Mouse (Mus musculus) MEL (cell line): Measurements from ENCODE around the gene Lancl2. TPM values are rescaled to one million over a fixed set of nuclear protein-coding genes. Genes with fewer than 3 reads are reported as not detected.

Experiments
- DNase-seq: peaks from one replicate; pipeline ENCODE4 v3.0.0; 2011; ENCODE audit warnings: low read depth, low spot score
- H3K27ac ChIP-seq: 2 replicates; pipeline ENCODE4 v1.5.1; 2012; ENCODE audit warnings: low read depth, mild to moderate bottlenecking, control low read depth, low read length, moderate library complexity; ENCODE audit not compliant: control insufficient read depth
- H3K27me3 ChIP-seq, 2 experiments: fragments of 150-350 bp in 1 of 2; sonication (generic) in 1 of 2; 2 replicates each; pipeline ENCODE4 v1.6.1; 2012; ENCODE audit warnings: low read length in 2 of 2, mild to moderate bottlenecking in 2 of 2, improper control_type of control experiment in 1 of 2, moderate library complexity in 1 of 2; ENCODE audit not compliant: insufficient read depth in 2 of 2, control insufficient read depth in 1 of 2
- H3K36me3 ChIP-seq, 2 experiments: 2 replicates each; pipeline ENCODE4 v1.6.1; 2012 to 2014; ENCODE audit warnings: low read length in 2 of 2, improper control_type of control experiment in 1 of 2, inconsistent platforms in 1 of 2, mild to moderate bottlenecking in 1 of 2; ENCODE audit not compliant: insufficient read depth in 2 of 2, control insufficient read depth in 1 of 2
- H3K4me1 ChIP-seq, 2 experiments: fragments of 150-350 bp in 1 of 2; sonication (generic) in 1 of 2; 2 replicates each; pipeline ENCODE4 v1.6.1; 2012; ENCODE audit warnings: low read length in 2 of 2, improper control_type of control experiment in 1 of 2, mild to moderate bottlenecking in 1 of 2; ENCODE audit not compliant: insufficient read depth in 2 of 2, control insufficient read depth in 1 of 2
- H3K4me3 ChIP-seq, 2 experiments: fragments of 150-350 bp in 1 of 2; sonication (generic) in 1 of 2; 2 replicates each; pipeline ENCODE4 v1.5.1; 2012; ENCODE audit warnings: low read depth in 2 of 2, low read length in 2 of 2, mild to moderate bottlenecking in 2 of 2, moderate library complexity in 2 of 2, control low read depth in 1 of 2, improper control_type of control experiment in 1 of 2; ENCODE audit not compliant: control insufficient read depth in 1 of 2, insufficient read depth in 1 of 2
- H3K79me2 ChIP-seq: 2 replicates; pipeline ENCODE4 v1.6.1; 2012; ENCODE audit warnings: mild to moderate bottlenecking, low read length, moderate library complexity; ENCODE audit not compliant: control insufficient read depth, poor library complexity, insufficient read depth
- H3K9ac ChIP-seq: 2 replicates; pipeline ENCODE4 v1.6.1; 2012; ENCODE audit warnings: low read depth, mild to moderate bottlenecking, control low read depth, low read length, moderate library complexity; ENCODE audit not compliant: control insufficient read depth, poor library complexity, severe bottlenecking
- H3K9me3 ChIP-seq: fragments of 150-350 bp; sonication (generic); replicated peaks from 2 replicates; pipeline ENCODE4 v1.6.1; 2012; ENCODE audit warnings: mild to moderate bottlenecking, low read length, improper control_type of control experiment, moderate library complexity; ENCODE audit not compliant: insufficient read depth
- CHD1 ChIP-seq: IDR thresholded peaks from 2 replicates; pipeline ENCODE4 v1.6.1; 2012; ENCODE audit warnings: low read depth, mild to moderate bottlenecking, inconsistent platforms, low read length, improper control_type of control experiment
- CTCF ChIP-seq, 3 experiments: IDR thresholded peaks in 2 of 3; conservative IDR thresholded peaks in 1 of 3; 2 replicates each; pipeline ENCODE4 v1.5.1; 2011 to 2012; ENCODE audit warnings: low read length in 3 of 3, low read depth in 2 of 3, mild to moderate bottlenecking in 2 of 3, improper control_type of control experiment in 1 of 3, inconsistent platforms in 1 of 3, mixed read lengths in 1 of 3, moderate library complexity in 1 of 3; ENCODE audit not compliant: control insufficient read depth in 1 of 3, insufficient read depth in 1 of 3, poor library complexity in 1 of 3, severe bottlenecking in 1 of 3
- E2F4 ChIP-seq: IDR thresholded peaks from 2 replicates; pipeline ENCODE4 v1.6.1; 2011; ENCODE audit warnings: low read depth, low read length, improper control_type of control experiment, borderline replicate concordance
- ELF1 ChIP-seq: IDR thresholded peaks from 2 replicates; pipeline ENCODE4 v1.6.1; 2014; ENCODE audit warnings: low read depth, mild to moderate bottlenecking, inconsistent platforms, low read length, improper control_type of control experiment, moderate library complexity
- EP300 ChIP-seq, 2 experiments: IDR thresholded peaks; 2 replicates each; pipeline ENCODE4 v1.6.1; 2011; ENCODE audit warnings: improper control_type of control experiment in 2 of 2, low read length in 2 of 2, low read depth in 1 of 2, mild to moderate bottlenecking in 1 of 2
- ETS1 ChIP-seq: IDR thresholded peaks from 2 replicates; pipeline ENCODE4 v1.6.1; 2012; ENCODE audit warnings: low read depth, mild to moderate bottlenecking, inconsistent platforms, low read length, improper control_type of control experiment, moderate library complexity
- GABPA ChIP-seq: IDR thresholded peaks from 2 replicates; pipeline ENCODE4 v1.6.1; 2012; ENCODE audit warnings: low read depth, mild to moderate bottlenecking, inconsistent platforms, low read length, improper control_type of control experiment, moderate library complexity
- GATA1 ChIP-seq: IDR thresholded peaks from 2 replicates; pipeline ENCODE4 v1.6.1; 2011; ENCODE audit warnings: low read depth, low read length, improper control_type of control experiment
- HCFC1 ChIP-seq: IDR thresholded peaks from 2 replicates; pipeline ENCODE4 v1.6.1; 2012; ENCODE audit warnings: low read depth, mild to moderate bottlenecking, inconsistent platforms, low read length, improper control_type of control experiment, moderate library complexity
- JUND ChIP-seq: IDR thresholded peaks from 2 replicates; pipeline ENCODE4 v1.6.1; 2011; ENCODE audit warnings: low read depth, mild to moderate bottlenecking, improper control_type of control experiment, low read length
- MAFK ChIP-seq: IDR thresholded peaks from 2 replicates; pipeline ENCODE4 v1.6.1; 2011; ENCODE audit warnings: low read depth, mild to moderate bottlenecking, low read length, improper control_type of control experiment, borderline replicate concordance
- MAX ChIP-seq: IDR thresholded peaks from 2 replicates; pipeline ENCODE4 v1.6.1; 2011; ENCODE audit warnings: low read length, improper control_type of control experiment
- MEF2A ChIP-seq: IDR thresholded peaks from 2 replicates; pipeline ENCODE4 v1.6.1; 2014; ENCODE audit warnings: low read depth, mild to moderate bottlenecking, inconsistent platforms, low read length, improper control_type of control experiment; ENCODE audit not compliant: poor library complexity, insufficient replicate concordance, severe bottlenecking; ENCODE audit errors: extremely low read depth
- MXI1 ChIP-seq: IDR thresholded peaks from 2 replicates; pipeline ENCODE4 v1.6.1; 2011; ENCODE audit warnings: mild to moderate bottlenecking, low read depth, low read length, improper control_type of control experiment
- MYB ChIP-seq: IDR thresholded peaks from 2 replicates; pipeline ENCODE4 v1.6.1; 2011; ENCODE audit warnings: mild to moderate bottlenecking, low read depth, low read length, improper control_type of control experiment
- NELFE ChIP-seq: IDR thresholded peaks from 2 replicates; pipeline ENCODE4 v1.6.1; 2011; ENCODE audit warnings: low read depth, low read length, improper control_type of control experiment
- NRF1 ChIP-seq: IDR thresholded peaks from 2 replicates; pipeline ENCODE4 v1.6.1; 2014; ENCODE audit warnings: low read depth, mild to moderate bottlenecking, inconsistent platforms, low read length, improper control_type of control experiment, moderate library complexity; ENCODE audit not compliant: poor library complexity, insufficient read depth, severe bottlenecking
- POLR2AphosphoS2 ChIP-seq: IDR thresholded peaks from 2 replicates; pipeline ENCODE4 v1.6.1; 2011; ENCODE audit warnings: low read length, improper control_type of control experiment
- POLR2AphosphoS5 ChIP-seq: IDR thresholded peaks from 2 replicates; pipeline ENCODE4 v1.6.1; 2012; ENCODE audit warnings: low read depth, borderline replicate concordance, mild to moderate bottlenecking, inconsistent platforms, low read length, moderate library complexity, mixed read lengths
- RAD21 ChIP-seq: IDR thresholded peaks from 2 replicates; pipeline ENCODE4 v1.6.1; 2011; ENCODE audit warnings: mild to moderate bottlenecking, low read depth, low read length, improper control_type of control experiment
- SIN3A ChIP-seq: IDR thresholded peaks from 2 replicates; pipeline ENCODE4 v1.6.1; 2012; ENCODE audit warnings: low read length, improper control_type of control experiment, inconsistent platforms
- SMC3 ChIP-seq: IDR thresholded peaks from 2 replicates; pipeline ENCODE4 v1.6.1; 2011; ENCODE audit warnings: low read depth, low read length, improper control_type of control experiment
- TAL1 ChIP-seq: IDR thresholded peaks from 2 replicates; pipeline ENCODE4 v1.6.1; 2012; ENCODE audit warnings: mild to moderate bottlenecking, inconsistent platforms, low read length, moderate library complexity, mixed read lengths
- TBP ChIP-seq: IDR thresholded peaks from 2 replicates; pipeline ENCODE4 v1.8.0; 2011; ENCODE audit warnings: low read depth, low read length, improper control_type of control experiment
- TCF12 ChIP-seq: IDR thresholded peaks from 2 replicates; pipeline ENCODE4 v1.6.1; 2014; ENCODE audit warnings: low read depth, mild to moderate bottlenecking, inconsistent platforms, low read length, improper control_type of control experiment, moderate library complexity
- USF1 ChIP-seq: IDR thresholded peaks from 2 replicates; pipeline ENCODE4 v1.6.1; 2014; ENCODE audit warnings: low read depth, mild to moderate bottlenecking, inconsistent platforms, low read length, improper control_type of control experiment, moderate library complexity
- ZMIZ1 ChIP-seq: IDR thresholded peaks from 2 replicates; pipeline ENCODE4 v1.6.1; 2012; ENCODE audit warnings: low read depth, mild to moderate bottlenecking, inconsistent platforms, low read length, improper control_type of control experiment, moderate library complexity
- polyA plus RNA-seq, 2 experiments: library from polyadenylated mRNA; stranded (reverse) in 1 of 2; unstranded in 1 of 2; fragments of >175 nt in 1 of 2; fragments of >200 nt in 1 of 2; gene quantifications; 2 replicates each; pipeline versions ENCODE4 v1.2.1 to v1.2.4; 2012; ENCODE audit warnings: low replicate concordance in 2 of 2, low read depth in 1 of 2; ENCODE audit not compliant: insufficient read length in 2 of 2, insufficient read depth in 1 of 2, missing spikeins in 1 of 2
- total RNA-seq: library from RNA; depleted of rRNA; stranded (reverse); fragments of 300-350 nt; gene quantifications from 2 replicates; pipeline ENCODE4 v1.2.3, GENCODE M21; 2012

Lancl2 gene
- total and polyA plus RNA-seq, 3 experiments = 17.7 to 19.6 TPM; not detected in 1

- no peak for TF ChIP-seq JUND
- TF ChIP-seq GATA1 = peak; percentile 25; the same call in 1 of the 2 replicates
- 0 out of 4 replicates have a peak, but pooled peaks of 1 of the 2 experiments have one; percentile 28 for TF ChIP-seq EP300 (IDR thresholded peaks at IDR 0.05; ENCODE audit: low read depth in 1 of 2, low read length in 2 of 2)
- DNase-seq = no peak
- H3K4me1 ChIP-seq = peaks cover 2 to 5% of the 10 kb centered on the region in 2 experiments; a peak in 2 of 4 replicates
These were observed 19.0 kb downstream of the Lancl2 start for GRCm38 (mm10) chr6:57721347-57721746.

GRCm38 (mm10) chr6:57742749-57743148 lies 40.4 kb downstream of the Lancl2 start:
- no peak for DNase-seq
- H3K4me1 ChIP-seq = peaks cover 21 to 22% of the 10 kb centered on the region in 2 experiments
- H3K9ac ChIP-seq = no peak overlapping the region
- TF ChIP-seq TAL1 (no peak), MAFK (no peak), NELFE (no peak), CHD1 (no peak), POLR2AphosphoS2 (no peak), MXI1 (no peak), EP300 (IDR thresholded peaks at IDR 0.05; ENCODE audit: low read depth in 1 of 2, low read length in 2 of 2) (no peak), RAD21 (no peak), JUND (no peak), MEF2A (no peak), TBP (no peak), GABPA (no peak), ZMIZ1 (no peak), MAX (no peak)
- TF ChIP-seq, all 39 proteins: peak for 0
- no peaks in the 10 kb centered on the region for H3K27me3 ChIP-seq
- no peaks in the 10 kb centered on the region for H3K9me3 ChIP-seq
- H3K4me3 ChIP-seq = no peak overlapping the region
- no peak overlapping the region for H3K27ac ChIP-seq
- no peaks in the 10 kb centered on the region for H3K79me2 ChIP-seq
- H3K36me3 ChIP-seq = peaks cover 0 to 28% of the 10 kb centered on the region in 2 experiments; a peak in 2 of 4 replicates

More at GRCm38 (mm10) chr6:57721347-57721746, 19.0 kb downstream of the Lancl2 start:
- H3K4me3 ChIP-seq = no peak overlapping the region
- H3K27ac ChIP-seq = no peak overlapping the region
- H3K79me2 ChIP-seq = 0 out of 2 replicates have a peak, but pooled peaks cover 1% of the 10 kb centered on the region
- H3K36me3 ChIP-seq = peaks cover 2 to 6% of the 10 kb centered on the region in 2 experiments
- H3K27me3 ChIP-seq = no peaks in the 10 kb centered on the region
- no peaks in the 10 kb centered on the region for H3K9me3 ChIP-seq
- H3K9ac ChIP-seq = no peak overlapping the region

GRCm38 (mm10) chr6:57743333-57743732 lies 41.0 kb downstream of the Lancl2 start:
- H3K9ac ChIP-seq = no peak overlapping the region
- no peaks in the 10 kb centered on the region for H3K79me2 ChIP-seq
- no peaks in the 10 kb centered on the region for H3K27me3 ChIP-seq
- H3K4me1 ChIP-seq = peaks cover 21 to 22% of the 10 kb centered on the region in 2 experiments
- H3K36me3 ChIP-seq = peaks cover 0 to 28% of the 10 kb centered on the region in 2 experiments; a peak in 2 of 4 replicates
- H3K27ac ChIP-seq = no peak overlapping the region
- no peak overlapping the region for H3K4me3 ChIP-seq
- H3K9me3 ChIP-seq = no peaks in the 10 kb centered on the region
- DNase-seq = no peak
- TF ChIP-seq MYB (no peak), POLR2AphosphoS5 (no peak), E2F4 (no peak), ELF1 (no peak), USF1 (no peak), JUND (no peak), ETS1 (no peak), TCF12 (no peak), SMC3 (peak; percentile 58), MAX (no peak), CHD1 (no peak), CTCF (IDR thresholded peaks at IDR 0.05 in 2 of 3, conservative IDR thresholded peaks at IDR 0.05 in 1 of 3; ENCODE audit: control insufficient read depth in 1 of 3, insufficient read depth in 1 of 3, low read depth in 2 of 3, low read length in 3 of 3, poor library complexity in 1 of 3, severe bottlenecking in 1 of 3) (peak; percentile 22 to 46 (median 38); a peak in 5 of 6 replicates), HCFC1 (no peak), NRF1 (no peak), SIN3A (no peak)
